Mouse (Mus musculus): ENCODE data around the gene Sec23ip. TPM values are rescaled to one million over a fixed set of nuclear protein-coding genes. Genes with fewer than 3 reads are reported as not detected.
"Not testable (repeated sequence)": the region's sequence is repeated elsewhere in the genome, so short reads cannot be mapped to it uniquely, and the experiment has no call there.

The Sec23ip gene
- polyA plus RNA-seq (2016; fragmentation: Nextera tagmentation; extraction: Ambion mirVana), result 42.6 and 42.8 TPM in 2 replicates

DNA sequence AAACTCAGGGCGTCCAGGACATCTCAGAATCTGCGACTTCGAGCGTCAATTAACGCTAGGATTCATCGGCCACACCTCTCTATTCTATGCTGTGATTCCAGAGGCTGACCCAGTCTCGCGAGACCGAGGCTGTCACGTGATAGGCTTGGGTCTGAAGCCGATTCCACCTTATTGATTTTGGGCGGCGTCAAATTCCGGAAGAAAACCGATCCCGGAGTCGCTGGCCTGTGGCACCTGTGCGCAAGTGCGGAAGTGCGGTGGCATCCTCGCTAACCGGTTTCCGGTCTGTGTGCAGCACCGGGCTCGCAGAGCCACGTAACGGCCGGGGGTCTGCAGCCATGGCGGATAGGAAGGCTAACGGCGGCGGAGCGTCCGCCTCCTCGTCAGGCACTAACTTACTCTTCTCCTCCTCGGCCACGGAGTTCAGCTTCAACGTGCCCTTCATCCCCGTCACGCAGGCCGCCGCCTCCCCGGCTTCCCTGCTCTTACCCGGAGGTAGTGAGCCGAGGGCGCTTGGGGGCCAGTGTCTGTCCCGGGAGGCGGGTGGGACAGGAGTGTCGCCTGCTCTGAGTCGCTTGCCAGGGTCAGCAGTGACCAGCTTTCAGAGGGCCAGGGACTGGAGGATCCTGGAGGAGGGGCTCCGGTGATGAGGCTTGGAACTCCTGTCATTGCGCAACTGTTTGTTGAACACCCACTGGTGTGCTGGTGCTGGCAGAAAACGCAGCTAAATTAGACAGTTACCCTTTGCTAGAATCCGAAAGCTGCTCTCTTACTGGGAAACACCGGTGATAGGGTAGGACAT lies at the start of gene Sec23ip:
Gene Sec23ip, plus strand, starts transcription at position 260 of the 802 bp plus-strand sequence.
- peak within 1 kb of the TSS; percentile 87 for H3K4me3 ChIP-seq
- no peaks in the 10 kb centered on the region for H3K9me3 ChIP-seq
- 0 out of 2 replicates have a peak, but pooled peaks cover under 1% of the 10 kb centered on the region for H3K36me3 ChIP-seq
- WGBS, result under 1% methylated on average over 55 of the region's 55 CpGs
- peak within 1 kb of the TSS; percentile 70 for H3K4me2 ChIP-seq (replicated peaks)
- peak within 1 kb of the TSS; percentile 54 for H3K27ac ChIP-seq (replicated peaks)
- ATAC-seq (ENCODE audit: low FRiP score, low read depth), result peak; percentile 85
- H3K4me1 ChIP-seq, result peaks cover 17% of the 10 kb centered on the region
- peak within 1 kb of the TSS; percentile 96 for H3K9ac ChIP-seq (replicated peaks)
- peaks cover 10% of the 10 kb centered on the region for H3K27me3 ChIP-seq

DNA sequence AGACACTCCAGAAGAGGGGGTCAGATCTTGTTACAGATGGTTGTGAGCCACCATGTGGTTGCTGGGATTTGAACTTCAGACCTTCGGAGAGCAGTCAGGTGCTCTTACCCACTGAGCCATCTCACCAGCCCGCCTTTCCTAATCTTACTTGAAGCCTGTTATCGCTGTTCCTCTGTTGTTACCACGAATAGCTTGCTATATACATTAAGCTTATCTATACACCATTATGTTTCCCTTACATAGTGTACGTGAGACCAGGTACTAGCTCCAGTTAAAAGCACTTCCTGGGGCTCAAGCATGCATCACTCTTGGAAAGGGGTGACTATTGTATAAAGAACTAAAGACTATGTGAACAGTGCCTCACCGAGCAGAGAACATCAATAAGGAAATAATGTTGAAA lies 44.8 kb upstream of the Sec23ip start:
- not testable (repeated sequence) for H3K27me3 ChIP-seq; H3K9ac ChIP-seq (replicated peaks); H3K4me1 ChIP-seq; H3K4me3 ChIP-seq; ATAC-seq (ENCODE audit: low FRiP score, low read depth); H3K9me3 ChIP-seq; H3K4me2 ChIP-seq (replicated peaks); H3K27ac ChIP-seq (replicated peaks)
- WGBS, result 93% methylated on average over 6 of the region's 6 CpGs
- H3K36me3 ChIP-seq, result peaks cover 87% of the 10 kb centered on the region

DNA sequence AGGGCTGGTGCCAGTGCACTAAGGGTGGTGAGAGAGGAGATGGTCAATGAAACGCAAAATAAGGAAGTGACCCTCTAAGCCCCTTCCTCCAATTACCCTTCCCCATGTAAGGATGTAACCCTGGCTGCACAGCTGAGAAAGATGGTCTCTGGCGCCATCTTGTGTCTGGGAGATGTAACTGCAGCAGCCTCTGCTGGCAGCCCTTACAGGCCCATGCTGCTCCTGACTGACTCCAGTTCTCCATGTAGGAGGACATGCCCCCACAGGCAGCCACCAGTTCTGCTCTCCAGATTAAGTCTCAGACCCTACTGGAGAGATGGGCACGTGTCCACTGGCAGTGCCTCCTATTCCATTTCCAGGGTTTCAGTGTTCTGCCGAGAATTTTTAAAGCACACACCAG lies 39.0 kb upstream of the Sec23ip start:
- peaks cover 93% of the 10 kb centered on the region for H3K36me3 ChIP-seq
- H3K4me2 ChIP-seq (replicated peaks), result no peak overlapping the region

DNA sequence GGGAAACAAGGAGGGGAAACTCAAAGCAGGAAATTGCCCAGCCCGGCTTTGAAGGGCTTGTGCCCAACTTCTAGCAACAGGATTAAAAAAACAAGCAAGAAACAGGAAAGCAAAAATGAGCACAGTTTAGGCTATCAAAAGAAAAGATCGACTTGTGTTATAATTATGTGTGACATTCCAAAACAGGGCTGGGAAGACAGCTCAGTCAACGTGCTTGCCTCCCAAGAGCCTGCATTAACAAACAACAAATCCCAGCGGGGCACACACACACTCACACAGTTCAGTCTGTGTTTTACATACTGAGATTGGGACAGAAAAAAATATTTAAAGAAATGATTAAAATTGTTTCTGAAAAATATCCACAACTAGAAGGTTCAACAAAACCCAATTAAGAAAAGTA lies 26.8 kb upstream of the Sec23ip start:
- H3K36me3 ChIP-seq, result peaks cover 77% of the 10 kb centered on the region
- H3K4me3 ChIP-seq, result no peak overlapping the region
- H3K27ac ChIP-seq (replicated peaks), result no peak overlapping the region
- H3K4me2 ChIP-seq (replicated peaks), result no peak overlapping the region
- H3K9me3 ChIP-seq, result no peaks in the 10 kb centered on the region
- H3K27me3 ChIP-seq, result no peaks in the 10 kb centered on the region
- no peaks in the 10 kb centered on the region for H3K4me1 ChIP-seq
- no peak overlapping the region for H3K9ac ChIP-seq (replicated peaks)
- WGBS, result 76% methylated on average over 4 of the region's 4 CpGs
- ATAC-seq (ENCODE audit: low FRiP score, low read depth), result no peak

More for the DNA sequence above, 39.0 kb upstream of the Sec23ip start:
- Histone ChIP-seq H3K4me3 (no peak overlapping the region), H3K9me3 (no peaks in the 10 kb centered on the region), H3K4me1 (no peaks in the 10 kb centered on the region), H3K27me3 (no peaks in the 10 kb centered on the region), H3K27ac (replicated peaks) (no peak overlapping the region), H3K9ac (replicated peaks) (no peak overlapping the region)
- WGBS, result 34% methylated on average over 4 of the region's 4 CpGs
- ATAC-seq (ENCODE audit: low FRiP score, low read depth), result peak; percentile 56; the same call in 1 of the 2 replicates

DNA sequence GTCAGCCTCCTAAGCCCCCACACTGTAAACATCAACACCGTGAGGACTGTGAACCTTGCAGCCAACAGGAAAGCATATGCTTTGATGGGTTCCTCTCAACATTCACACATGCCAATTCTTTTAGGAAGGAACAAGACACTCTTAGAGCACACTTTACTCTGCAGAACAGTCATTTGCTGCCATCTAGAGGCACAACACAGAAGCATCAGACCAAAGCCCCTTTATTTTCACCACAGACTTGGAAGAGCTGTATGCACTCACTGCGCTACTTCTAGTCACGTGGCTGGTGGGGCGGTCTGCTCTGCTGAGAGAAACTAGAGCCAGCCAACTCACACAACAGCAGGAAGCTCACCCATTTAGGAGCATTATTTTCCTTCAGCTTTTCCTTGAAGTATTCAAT lies 20.0 kb upstream of the Sec23ip start:
- peak; percentile 60; the same call in 1 of the 2 replicates for ATAC-seq (ENCODE audit: low FRiP score, low read depth)
- Histone ChIP-seq H3K4me3 (no peak overlapping the region), H3K9me3 (no peaks in the 10 kb centered on the region), H3K27me3 (no peaks in the 10 kb centered on the region), H3K9ac (replicated peaks) (no peak overlapping the region), H3K36me3 (peaks cover 22% of the 10 kb centered on the region), H3K4me2 (replicated peaks) (no peak overlapping the region), H3K4me1 (peaks cover 19% of the 10 kb centered on the region), H3K27ac (replicated peaks) (no peak overlapping the region)
- WGBS, result 47% methylated on average over 4 of the region's 4 CpGs

DNA sequence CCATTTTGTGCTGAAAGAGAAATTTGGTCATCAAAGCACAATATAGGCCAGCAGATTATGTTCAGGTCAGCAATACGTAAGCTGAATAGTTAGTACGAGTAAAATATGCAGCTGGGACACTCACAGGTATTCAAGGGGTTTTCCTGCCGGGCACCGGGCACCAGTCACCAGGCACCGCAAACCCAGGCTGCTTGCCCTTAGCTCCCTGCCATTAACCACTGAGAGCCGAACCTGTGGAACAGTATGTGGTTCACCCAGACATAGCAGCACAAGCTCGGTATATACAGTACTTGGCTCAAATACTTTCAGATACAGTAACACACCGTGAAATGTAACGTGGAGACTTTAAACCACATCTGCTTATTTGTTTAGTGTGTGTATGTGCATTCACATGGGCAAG lies 19.6 kb upstream of the Sec23ip start:
- Histone ChIP-seq H3K9ac (replicated peaks) (no peak overlapping the region), H3K27ac (replicated peaks) (no peak overlapping the region), H3K9me3 (no peaks in the 10 kb centered on the region), H3K36me3 (peaks cover 19% of the 10 kb centered on the region; the same call in 1 of the 2 replicates), H3K4me1 (peaks cover 19% of the 10 kb centered on the region), H3K27me3 (no peaks in the 10 kb centered on the region), H3K4me3 (no peak overlapping the region), H3K4me2 (replicated peaks) (no peak overlapping the region)
- 84% methylated on average over 9 of the region's 9 CpGs for WGBS
- no peak for ATAC-seq (ENCODE audit: low FRiP score, low read depth)

DNA sequence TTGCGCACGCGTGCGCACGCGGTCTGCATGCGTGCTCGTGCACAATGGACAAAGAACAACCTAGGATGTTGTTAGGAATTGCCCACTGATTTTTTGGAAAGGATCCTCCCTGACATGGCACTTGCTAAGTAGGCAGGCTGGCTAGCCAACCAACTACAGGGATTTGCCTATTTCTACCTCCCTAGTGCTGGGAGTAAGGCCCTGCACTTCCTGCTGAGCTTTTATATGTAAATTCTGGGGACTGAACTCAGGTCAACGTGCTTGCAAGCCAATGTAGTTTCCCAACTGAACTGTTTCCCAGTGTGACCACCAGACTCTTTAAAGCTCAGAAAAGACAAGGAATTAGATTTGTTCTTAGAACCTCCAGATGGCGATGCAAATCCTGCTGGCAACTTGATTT lies 17.7 kb upstream of the Sec23ip start:
- no peak overlapping the region for H3K27ac ChIP-seq (replicated peaks)

DNA sequence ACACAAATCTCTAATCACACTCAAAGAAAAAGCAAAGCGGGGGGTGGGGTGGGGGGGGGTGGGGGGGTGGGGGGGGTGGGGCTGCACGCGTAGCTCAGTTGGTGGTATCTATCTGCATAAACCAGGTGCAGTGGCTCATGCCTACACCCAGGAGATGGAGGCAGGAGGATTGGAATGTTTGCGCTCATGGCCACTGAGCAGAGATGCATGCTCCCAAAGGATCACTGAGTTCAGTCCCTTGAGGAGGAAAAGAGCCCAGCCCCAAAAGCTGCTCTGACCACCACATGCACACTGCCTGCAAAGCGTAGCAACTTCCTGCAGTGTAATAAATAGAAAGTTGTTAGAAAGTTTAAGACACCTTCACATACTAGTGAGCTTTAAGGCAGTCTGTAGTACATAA lies 17.0 kb upstream of the Sec23ip start:
- Histone ChIP-seq H3K9ac (replicated peaks) (no peak overlapping the region), H3K4me1 (peaks cover 19% of the 10 kb centered on the region), H3K9me3 (no peaks in the 10 kb centered on the region), H3K4me3 (no peak overlapping the region), H3K27me3 (no peaks in the 10 kb centered on the region), H3K4me2 (replicated peaks) (no peak overlapping the region), H3K27ac (replicated peaks) (no peak overlapping the region), H3K36me3 (peaks cover 6% of the 10 kb centered on the region; the same call in 1 of the 2 replicates)
- WGBS, result 32% methylated on average over 3 of the region's 5 CpGs
- ATAC-seq (ENCODE audit: low FRiP score, low read depth), result no peak

More for the DNA sequence above, 17.7 kb upstream of the Sec23ip start:
- Histone ChIP-seq H3K27me3 (no peaks in the 10 kb centered on the region), H3K4me1 (peaks cover 19% of the 10 kb centered on the region), H3K9ac (replicated peaks) (no peak overlapping the region), H3K4me3 (no peak overlapping the region), H3K9me3 (no peaks in the 10 kb centered on the region), H3K4me2 (replicated peaks) (no peak overlapping the region), H3K36me3 (peaks cover 10% of the 10 kb centered on the region; the same call in 1 of the 2 replicates)
- 39% methylated on average over 10 of the region's 10 CpGs for WGBS
- no peak for ATAC-seq (ENCODE audit: low FRiP score, low read depth)

DNA sequence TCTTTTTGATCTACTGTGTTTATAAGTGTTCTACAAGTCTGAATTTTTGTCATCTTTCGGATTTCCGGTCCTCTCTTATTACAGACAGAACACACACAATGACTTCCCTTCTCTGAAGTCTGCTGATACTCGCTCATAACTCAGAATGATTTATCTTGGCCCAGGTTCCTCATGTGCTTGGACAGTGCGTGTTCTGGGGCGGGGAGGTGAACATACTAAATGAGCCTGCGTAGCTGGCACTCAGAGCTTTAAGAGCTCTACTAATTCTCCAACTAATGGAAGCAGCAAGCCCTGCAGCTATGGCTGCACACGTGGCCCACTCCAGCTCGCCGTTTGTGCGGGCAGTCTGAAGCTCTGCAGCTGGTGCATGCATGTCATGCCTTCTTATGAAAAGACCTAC lies 16.0 kb upstream of the Sec23ip start:
- H3K9ac ChIP-seq (replicated peaks), result no peak overlapping the region
- H3K4me1 ChIP-seq, result peaks cover 19% of the 10 kb centered on the region
- no peaks in the 10 kb centered on the region for H3K9me3 ChIP-seq
- 94% methylated on average over 10 of the region's 10 CpGs for WGBS
- no peak for ATAC-seq (ENCODE audit: low FRiP score, low read depth)
- no peaks in the 10 kb centered on the region for H3K27me3 ChIP-seq
- no peaks in the 10 kb centered on the region for H3K36me3 ChIP-seq
- no peak overlapping the region for H3K4me3 ChIP-seq
- H3K27ac ChIP-seq (replicated peaks), result no peak overlapping the region
- H3K4me2 ChIP-seq (replicated peaks), result no peak overlapping the region

DNA sequence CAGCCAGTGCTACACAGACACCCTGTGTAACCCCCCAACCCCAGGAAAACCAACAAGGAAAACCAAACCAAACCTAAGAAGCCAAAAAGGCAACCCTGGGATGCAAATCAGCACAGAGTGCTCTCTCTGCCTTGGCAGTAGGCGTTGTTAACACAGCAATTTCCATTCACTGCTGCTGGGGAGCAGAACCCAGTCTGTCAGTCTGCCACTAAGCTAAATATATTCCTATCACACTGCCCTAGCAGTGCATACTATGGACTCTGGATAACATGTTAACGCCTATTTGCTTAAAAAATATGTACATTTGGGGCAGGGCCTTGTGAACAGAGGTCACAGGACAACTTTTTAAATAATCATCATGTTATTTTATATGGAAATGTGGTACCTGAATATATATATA lies 13.2 kb upstream of the Sec23ip start:
- no peak overlapping the region for H3K4me3 ChIP-seq
- no peak overlapping the region for H3K9ac ChIP-seq (replicated peaks)
- no peak overlapping the region for H3K4me2 ChIP-seq (replicated peaks)
- no peak for ATAC-seq (ENCODE audit: low FRiP score, low read depth)
- no peaks in the 10 kb centered on the region for H3K27me3 ChIP-seq
- 86% methylated on average over 2 of the region's 2 CpGs for WGBS
- H3K4me1 ChIP-seq, result peaks cover 13% of the 10 kb centered on the region
- H3K9me3 ChIP-seq, result no peaks in the 10 kb centered on the region
- H3K36me3 ChIP-seq, result 0 out of 2 replicates have a peak, but pooled peaks cover 7% of the 10 kb centered on the region
- H3K27ac ChIP-seq (replicated peaks), result no peak overlapping the region

DNA sequence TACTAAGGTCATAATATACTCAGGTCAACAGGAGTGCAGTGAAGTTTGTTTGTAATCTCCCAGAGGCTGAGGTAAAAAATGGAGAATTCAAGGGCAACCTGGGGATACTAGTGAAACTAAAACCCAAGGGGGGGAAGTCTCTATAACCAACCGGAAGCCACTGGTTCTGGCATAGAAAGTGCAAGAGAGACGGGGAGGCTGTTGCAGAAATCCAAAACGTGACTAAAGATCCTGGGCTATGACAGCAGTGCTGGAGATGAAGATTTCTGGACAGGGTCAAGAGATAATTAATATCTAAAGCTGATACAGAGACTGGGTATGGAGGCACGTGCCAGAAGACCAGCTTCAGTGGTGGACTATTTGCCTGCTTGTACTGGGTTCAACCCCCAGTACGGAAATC lies 6.7 kb upstream of the Sec23ip start:
- 0 out of 2 replicates have a peak, but pooled peaks cover 7% of the 10 kb centered on the region for H3K36me3 ChIP-seq
- H3K27ac ChIP-seq (replicated peaks), result no peak overlapping the region
- peaks cover 16% of the 10 kb centered on the region for H3K4me1 ChIP-seq
- peak overlapping the region; percentile 95 for H3K4me3 ChIP-seq
- no peak for ATAC-seq (ENCODE audit: low FRiP score, low read depth)
- H3K9me3 ChIP-seq, result no peaks in the 10 kb centered on the region
- peaks cover 6% of the 10 kb centered on the region; the same call in 1 of the 2 replicates for H3K27me3 ChIP-seq
- WGBS, result 81% methylated on average over 5 of the region's 5 CpGs
- no peak overlapping the region for H3K9ac ChIP-seq (replicated peaks)
- peak overlapping the region; percentile 91 for H3K4me2 ChIP-seq (replicated peaks)

DNA sequence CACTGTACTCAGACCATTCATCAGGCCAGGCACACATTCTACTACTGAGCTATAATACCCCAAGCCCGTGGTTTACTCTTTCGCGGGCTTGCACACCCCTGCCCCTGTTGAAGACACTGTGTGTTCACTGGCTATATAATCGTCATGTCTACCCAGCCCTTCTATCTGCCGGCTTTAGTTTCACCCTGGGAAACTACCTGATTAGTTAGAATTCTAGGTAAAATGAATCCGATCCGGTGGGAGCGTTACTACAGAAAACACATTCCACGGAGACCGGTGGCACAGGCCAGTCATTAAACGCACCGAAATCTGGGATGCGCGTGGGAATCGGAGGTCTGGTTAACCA lies 5.7 kb upstream of the Sec23ip start:
- H3K36me3 ChIP-seq, result 0 out of 2 replicates have a peak, but pooled peaks cover 7% of the 10 kb centered on the region
- no peaks in the 10 kb centered on the region for H3K9me3 ChIP-seq
- H3K9ac ChIP-seq (replicated peaks), result peak overlapping the region; percentile 99
- peaks cover 10% of the 10 kb centered on the region for H3K27me3 ChIP-seq
- 3% methylated on average over 15 of the region's 15 CpGs for WGBS
- peak overlapping the region; percentile 91 for H3K4me2 ChIP-seq (replicated peaks)
- ATAC-seq (ENCODE audit: low FRiP score, low read depth), result no peak
- H3K4me1 ChIP-seq, result peaks cover 18% of the 10 kb centered on the region
- no peak overlapping the region for H3K27ac ChIP-seq (replicated peaks)
- H3K4me3 ChIP-seq, result peak overlapping the region; percentile 95
